Mouse (Mus musculus) 416B (cell line): ENCODE data around the gene Lmntd1.

ENCODE experiments used
- DNase-seq: peaks from one replicate; pipeline ENCODE4 v3.0.0; 2011; ENCODE audit warnings: low read depth

Lmntd1 gene

GRCm38 (mm10) chr6:145485986-145486605 is 128.0 kb downstream of the Lmntd1 start:
- DNase-seq, result no peak

- DNase-seq, result no peak
Observed at GRCm38 (mm10) chr6:145483318-145483674, 130.8 kb downstream of the Lmntd1 start.

GRCm38 (mm10) chr6:145482656-145483317 is 131.3 kb downstream of the Lmntd1 start:
- no peak for DNase-seq

GRCm38 (mm10) chr6:145481938-145482337 is 132.2 kb downstream of the Lmntd1 start:
- no peak for DNase-seq

- no peak for DNase-seq
Observed at GRCm38 (mm10) chr6:145478821-145479271, 135.3 kb downstream of the Lmntd1 start.

- no peak for DNase-seq
Observed at GRCm38 (mm10) chr6:145477367-145477905, 136.7 kb downstream of the Lmntd1 start.

GRCm38 (mm10) chr6:145471638-145472247 is 142.4 kb downstream of the Lmntd1 start:
- no peak for DNase-seq

GRCm38 (mm10) chr6:145469260-145469943 is 144.7 kb downstream of the Lmntd1 start:
- DNase-seq, result no peak

GRCm38 (mm10) chr6:145464027-145464426 is 150.1 kb downstream of the Lmntd1 start:
- no peak for DNase-seq

GRCm38 (mm10) chr6:145462677-145463245 is 151.4 kb downstream of the Lmntd1 start:
- DNase-seq, result no peak

- no peak for DNase-seq
Observed at GRCm38 (mm10) chr6:145457066-145457465, 157.1 kb downstream of the Lmntd1 start.

GRCm38 (mm10) chr6:145450628-145451403 is 163.3 kb downstream of the Lmntd1 start:
- no peak for DNase-seq

GRCm38 (mm10) chr6:145448361-145448760 is 165.8 kb downstream of the Lmntd1 start:
- no peak for DNase-seq

GRCm38 (mm10) chr6:145445811-145446500 is 168.2 kb downstream of the Lmntd1 start:
- no peak for DNase-seq

- no peak for DNase-seq
Observed at GRCm38 (mm10) chr6:145445380-145445779, 168.7 kb downstream of the Lmntd1 start.

GRCm38 (mm10) chr6:145442786-145443185 is 171.3 kb downstream of the Lmntd1 start:
- DNase-seq, result no peak

GRCm38 (mm10) chr6:145441416-145442110 is 172.6 kb downstream of the Lmntd1 start:
- DNase-seq, result no peak

GRCm38 (mm10) chr6:145438851-145439250 is 175.3 kb downstream of the Lmntd1 start:
- DNase-seq, result no peak

GRCm38 (mm10) chr6:145435764-145436163 is 178.4 kb downstream of the Lmntd1 start:
- DNase-seq, result no peak

GRCm38 (mm10) chr6:145435156-145435555 is 179.0 kb downstream of the Lmntd1 start:
- no peak for DNase-seq
